8 mouse cellular contexts compared by ENCODE assay signal in genomic region chr11:52003505-52003771, GRCm38 (mm10). TPM values are rescaled to one million over a fixed set of nuclear protein-coding genes. Genes with fewer than 3 reads are reported as not detected.
A peak's percentile ranks its signal among the peaks of the same experiment; 100 is the strongest.
DNase-seq lines count a peak whose midpoint lies in the region; ATAC-seq and TF ChIP-seq lines count a peak whose summit lies in the region.

No protein-coding gene starts in this region.

- 16% methylated on average over 4 of the region's 4 CpGs for WGBS in heart, embryonic 12.5 days
- 23% methylated on average over 4 of the region's 4 CpGs for WGBS in forebrain, embryonic 16.5 days
- WGBS in liver, postnatal 0 days (ENCODE audit: insufficient replicate concordance), result 12% methylated on average over 4 of the region's 4 CpGs

- peaks cover 21% of the 10 kb centered on the region for H3K4me1 ChIP-seq in heart, embryonic 12.5 days (replicated peaks)
- peaks cover 63% of the 10 kb centered on the region for H3K4me1 ChIP-seq in E14TG2a.4 (replicated peaks; ENCODE audit: low read depth, low read length)
- H3K4me1 ChIP-seq in forebrain, embryonic 16.5 days (replicated peaks; ENCODE audit: control insufficient read depth, insufficient read depth, low read length), result peaks cover 27% of the 10 kb centered on the region
- H3K4me1 ChIP-seq in liver, postnatal 0 days (ENCODE audit: insufficient read depth), result peaks cover 25% of the 10 kb centered on the region

- peak overlapping the region; percentile 69 for H3K4me3 ChIP-seq in heart, embryonic 12.5 days
- H3K4me3 ChIP-seq in E14TG2a.4 (replicated peaks; ENCODE audit: low read length), result peak overlapping the region; percentile 91
- peak overlapping the region; percentile 79 for H3K4me3 ChIP-seq in forebrain, embryonic 16.5 days (replicated peaks; ENCODE audit: low read length)
- peak overlapping the region; percentile 70 for H3K4me3 ChIP-seq in liver, postnatal 0 days (ENCODE audit: low read depth, low read length)

- no peak for TF ChIP-seq CTCF in E14TG2a.4 (conservative IDR thresholded peaks at IDR 0.05; ENCODE audit: low read length)
- TF ChIP-seq CTCF in liver, postnatal 0 days (IDR thresholded peaks at IDR 0.05; ENCODE audit: low read depth), result no peak

- H3K27me3 ChIP-seq in heart, embryonic 12.5 days (replicated peaks), result no peaks in the 10 kb centered on the region
- H3K27me3 ChIP-seq in E14TG2a.4 (ENCODE audit: insufficient read depth, low read length), result no peaks in the 10 kb centered on the region
- no peaks in the 10 kb centered on the region for H3K27me3 ChIP-seq in forebrain, embryonic 16.5 days (replicated peaks; ENCODE audit: control insufficient read depth, insufficient read depth, low read length)
- no peaks in the 10 kb centered on the region for H3K27me3 ChIP-seq in liver, postnatal 0 days (ENCODE audit: insufficient read depth, low read length)

- ATAC-seq in heart, embryonic 12.5 days (ENCODE audit: insufficient number of reproducible peaks, low FRiP score), result no peak
- ATAC-seq in forebrain, embryonic 16.5 days, result no peak
- ATAC-seq in liver, postnatal 0 days, result no peak

- peaks cover 1% of the 10 kb centered on the region; the same call in 1 of the 2 replicates for H3K36me3 ChIP-seq in heart, embryonic 12.5 days
- peaks cover 6% of the 10 kb centered on the region for H3K36me3 ChIP-seq in E14TG2a.4 (ENCODE audit: insufficient read depth, low read length)
- no peaks in the 10 kb centered on the region; the same call in none of the 2 replicates for H3K36me3 ChIP-seq in forebrain, embryonic 16.5 days (ENCODE audit: control insufficient read depth, insufficient read depth)
- H3K36me3 ChIP-seq in liver, postnatal 0 days (replicated peaks; ENCODE audit: insufficient read depth, low read length), result no peaks in the 10 kb centered on the region

- H3K4me2 ChIP-seq in heart, embryonic 12.5 days, result peak overlapping the region; percentile 66
- H3K4me2 ChIP-seq in forebrain, embryonic 16.5 days (ENCODE audit: low read length), result peak overlapping the region; percentile 55
- peak overlapping the region; percentile 91 for H3K4me2 ChIP-seq in liver, postnatal 0 days (ENCODE audit: low read depth, low read length)

- peak overlapping the region; percentile 91 for H3K27ac ChIP-seq in heart, embryonic 12.5 days (ENCODE audit: poor library complexity, severe bottlenecking)
- peak overlapping the region; percentile 79 for H3K27ac ChIP-seq in forebrain, embryonic 16.5 days (ENCODE audit: low read length)
- peak overlapping the region; percentile 92 for H3K27ac ChIP-seq in liver, postnatal 0 days (ENCODE audit: low read depth)

- DNase-seq in heart, postnatal 4 days, result no peak
- no peak for DNase-seq in liver, postnatal 0 days
- DNase-seq in T-cell, adult 2 months (ENCODE audit: low spot score), result no peak
- DNase-seq in spleen, postnatal 14 days (ENCODE audit: low spot score in 2 of 2), result no peak
- no peak for DNase-seq in adrenal gland, postnatal 4 days (ENCODE audit: low spot score in 2 of 2)

- TF ChIP-seq EP300 in liver, postnatal 0 days (IDR thresholded peaks at IDR 0.05; ENCODE audit: low read depth), result no peak

- peak overlapping the region; percentile 70 for H3K9ac ChIP-seq in heart, embryonic 12.5 days
- peak overlapping the region; percentile 78 for H3K9ac ChIP-seq in forebrain, embryonic 16.5 days (replicated peaks; ENCODE audit: low read depth, low read length)
- H3K9ac ChIP-seq in liver, postnatal 0 days (replicated peaks), result peak overlapping the region; percentile 76

- H3K9me3 ChIP-seq in heart, embryonic 12.5 days (replicated peaks), result no peaks in the 10 kb centered on the region
- H3K9me3 ChIP-seq in E14TG2a.4 (ENCODE audit: low read length), result no peaks in the 10 kb centered on the region
- H3K9me3 ChIP-seq in forebrain, embryonic 16.5 days (ENCODE audit: control insufficient read depth, low read length), result no peaks in the 10 kb centered on the region
- no peaks in the 10 kb centered on the region for H3K9me3 ChIP-seq in liver, postnatal 0 days (ENCODE audit: low read length)

RNA-seq across cellular contexts. Expression of gene Cdkl3, which starts 0.6 kb away (rescaled TPM):
- polyA plus RNA-seq in heart, embryonic 12.5 days (2016; fragmentation: Nextera tagmentation; extraction: Ambion mirVana), result 8.5 and 9.4 TPM in 2 replicates
- 10 to 100 TPM in 1 of 2 experiments, 1 to 10 TPM in 1; 9.1 to 11.7 TPM for total RNA-seq in heart, postnatal 4 days (2021)
- polyA plus RNA-seq in forebrain, embryonic 16.5 days (2015; fragmentation: Nextera tagmentation; extraction: Ambion mirVana), result 27.0 and 27.1 TPM in 2 replicates
- polyA plus RNA-seq in liver, postnatal 0 days (2015; fragmentation: Nextera tagmentation; extraction: Ambion mirVana), result 1.6 and 1.7 TPM in 2 replicates
- total RNA-seq in adrenal gland, postnatal 4 days (2021), result 1 to 10 TPM; 7.9 to 8.0 TPM

RNA-seq across cellular contexts. Expression of gene Ube2b, which starts 2.9 kb away (rescaled TPM):
- polyA plus RNA-seq in heart, embryonic 12.5 days (2016; fragmentation: Nextera tagmentation; extraction: Ambion mirVana), result 263 and 265 TPM in 2 replicates
- total RNA-seq in heart, postnatal 4 days (2021), result 100 to 1,000 TPM; 137 to 153 TPM
- polyA plus RNA-seq in forebrain, embryonic 16.5 days (2015; fragmentation: Nextera tagmentation; extraction: Ambion mirVana), result 279 and 306 TPM in 2 replicates
- 127 and 148 TPM in 2 replicates for polyA plus RNA-seq in liver, postnatal 0 days (2015; fragmentation: Nextera tagmentation; extraction: Ambion mirVana)
- total RNA-seq in adrenal gland, postnatal 4 days (2021), result 100 to 1,000 TPM; 131 to 142 TPM

RNA-seq across cellular contexts. Expression of gene Cdkn2aipnl, which starts 36.0 kb away (rescaled TPM):
- polyA plus RNA-seq in heart, embryonic 12.5 days (2016; fragmentation: Nextera tagmentation; extraction: Ambion mirVana), result 70.8 and 73.4 TPM in 2 replicates
- 10 to 100 TPM; 25.4 to 30.7 TPM for total RNA-seq in heart, postnatal 4 days (2021)
- polyA plus RNA-seq in forebrain, embryonic 16.5 days (2015; fragmentation: Nextera tagmentation; extraction: Ambion mirVana), result 119 TPM in 2 replicates
- 30.7 and 33.3 TPM in 2 replicates for polyA plus RNA-seq in liver, postnatal 0 days (2015; fragmentation: Nextera tagmentation; extraction: Ambion mirVana)
- 10 to 100 TPM; 33.1 to 34.3 TPM for total RNA-seq in adrenal gland, postnatal 4 days (2021)
